ENCODE assay signal across 18 mouse cellular contexts in genomic region chr6:8095856-8096255, GRCm38 (mm10).
DNase-seq lines count a peak whose midpoint lies in the region; ATAC-seq and TF ChIP-seq lines count a peak whose summit lies in the region.
"Had no signal": no experiment of that assay in that cellular context is flagged by ENCODE, and none has a peak within 500 bp of the region (broad histone marks: within the 10 kb centered on the region; RNA-seq: fewer than 3 reads in every experiment).

No protein-coding gene starts in this region.

- no peak overlapping the region for H3K4me2 ChIP-seq in hindbrain, postnatal 0 days (ENCODE audit: low read depth, low read length)
- no peak overlapping the region for H3K4me2 ChIP-seq in hindbrain, embryonic 13.5 days
- H3K4me2 ChIP-seq in intestine, embryonic 15.5 days (replicated peaks), result no peak overlapping the region
- H3K4me2 ChIP-seq: heart, embryonic 13.5 days; limb, embryonic 13.5 days; midbrain, embryonic 12.5 days had no signal

- no peaks in the 10 kb centered on the region for H3K36me3 ChIP-seq in hindbrain, postnatal 0 days (ENCODE audit: insufficient read depth, low read length)
- H3K36me3 ChIP-seq in hindbrain, embryonic 13.5 days, result no peaks in the 10 kb centered on the region
- no peaks in the 10 kb centered on the region for H3K36me3 ChIP-seq in intestine, embryonic 15.5 days
- H3K36me3 ChIP-seq: heart, embryonic 13.5 days; hindbrain, embryonic 10.5 days; limb, embryonic 13.5 days; midbrain, embryonic 12.5 days had no signal

- no peak for TF ChIP-seq CTCF in hindbrain, postnatal 0 days (IDR thresholded peaks at IDR 0.05; ENCODE audit: low read depth)

- 57% methylated on average over 3 of the region's 3 CpGs for WGBS in hindbrain, postnatal 0 days
- 69% methylated on average over 3 of the region's 3 CpGs for WGBS in hindbrain, embryonic 13.5 days
- 57% methylated on average over 3 of the region's 3 CpGs for WGBS in intestine, embryonic 15.5 days

- no peak overlapping the region for H3K27ac ChIP-seq in hindbrain, postnatal 0 days
- no peak overlapping the region for H3K27ac ChIP-seq in hindbrain, embryonic 13.5 days
- H3K27ac ChIP-seq in intestine, embryonic 15.5 days, result no peak overlapping the region
- H3K27ac ChIP-seq: heart, embryonic 13.5 days; hindbrain, embryonic 10.5 days; layer of hippocampus, adult 2 months; limb, embryonic 13.5 days; midbrain, embryonic 12.5 days had no signal

- H3K4me3 ChIP-seq in hindbrain, postnatal 0 days (ENCODE audit: low read length), result no peak overlapping the region
- H3K4me3 ChIP-seq in hindbrain, embryonic 13.5 days, result no peak overlapping the region
- no peak overlapping the region for H3K4me3 ChIP-seq in intestine, embryonic 15.5 days (replicated peaks)
- H3K4me3 ChIP-seq: heart, embryonic 13.5 days; hindbrain, embryonic 10.5 days; layer of hippocampus, adult 2 months; limb, embryonic 13.5 days; midbrain, embryonic 12.5 days had no signal

- H3K9ac ChIP-seq in hindbrain, postnatal 0 days (replicated peaks; ENCODE audit: low read length), result no peak overlapping the region
- H3K9ac ChIP-seq in hindbrain, embryonic 13.5 days, result no peak overlapping the region
- H3K9ac ChIP-seq in intestine, embryonic 15.5 days, result no peak overlapping the region
- H3K9ac ChIP-seq: heart, embryonic 13.5 days; limb, embryonic 13.5 days; midbrain, embryonic 12.5 days had no signal

- no peaks in the 10 kb centered on the region for H3K4me1 ChIP-seq in hindbrain, postnatal 0 days (ENCODE audit: insufficient read depth, low read length)
- H3K4me1 ChIP-seq in hindbrain, embryonic 13.5 days (replicated peaks), result 0 out of 2 replicates have a peak, but pooled peaks cover 6% of the 10 kb centered on the region
- H3K4me1 ChIP-seq in intestine, embryonic 15.5 days (replicated peaks), result no peaks in the 10 kb centered on the region
- H3K4me1 ChIP-seq: hindbrain, embryonic 10.5 days; midbrain, embryonic 12.5 days had no signal

- H3K27me3 ChIP-seq in hindbrain, postnatal 0 days (ENCODE audit: insufficient read depth, low read length), result no peaks in the 10 kb centered on the region
- no peaks in the 10 kb centered on the region for H3K27me3 ChIP-seq in hindbrain, embryonic 13.5 days
- H3K27me3 ChIP-seq in intestine, embryonic 15.5 days (replicated peaks), result no peaks in the 10 kb centered on the region
- H3K27me3 ChIP-seq: heart, embryonic 13.5 days; limb, embryonic 13.5 days; midbrain, embryonic 12.5 days had no signal

- ATAC-seq in hindbrain, postnatal 0 days, result peak; percentile 64; the same call in 1 of the 2 replicates
- no peak for ATAC-seq in hindbrain, embryonic 13.5 days (ENCODE audit: low FRiP score)
- peak; percentile 36; the same call in 1 of the 2 replicates for ATAC-seq in common myeloid progenitor, adult 5-6 weeks (replicated peaks; ENCODE audit: low read depth, poor library complexity, severe bottlenecking)
- ATAC-seq in intestine, embryonic 15.5 days, result no peak

- no peaks in the 10 kb centered on the region for H3K9me3 ChIP-seq in hindbrain, postnatal 0 days (ENCODE audit: low read length)
- no peaks in the 10 kb centered on the region for H3K9me3 ChIP-seq in hindbrain, embryonic 13.5 days
- H3K9me3 ChIP-seq in intestine, embryonic 15.5 days, result no peaks in the 10 kb centered on the region
- H3K9me3 ChIP-seq: heart, embryonic 13.5 days; hindbrain, embryonic 10.5 days; limb, embryonic 13.5 days; midbrain, embryonic 12.5 days had no signal

- DNase-seq in hindbrain, postnatal 0 days (ENCODE audit: low spot score), result peak; percentile 50
- DNase-seq in Muller cell, postnatal 12 days (ENCODE audit: inconsistent ontology term), result peak; percentile 64
- peak; percentile 67 to 76 for DNase-seq in cerebellum, adult 18-20 months
- no peak for DNase-seq in adrenal gland, postnatal 25 days
- no peak for DNase-seq in kidney, adult 18-20 months
- DNase-seq: adrenal gland, postnatal 36 days; gastrocnemius, postnatal 36 days; kidney, adult 2 months; lung, postnatal 36 days; right cerebral cortex, postnatal 14 days had no signal

Comparison
In these comparisons a context has a peak if more than half of its experiments do, and no peak if none do; other contexts are left out.
1. ATAC-seq: peak in hindbrain, postnatal 0 days (single experiment) and common myeloid progenitor, adult 5-6 weeks (single experiment); none in hindbrain, embryonic 13.5 days (single experiment) and intestine, embryonic 15.5 days (single experiment).
2. DNase-seq: peak in hindbrain, postnatal 0 days (single experiment), Muller cell, postnatal 12 days (single experiment) and cerebellum, adult 18-20 months (2 of 2); none in adrenal gland, postnatal 25 days (single experiment) and kidney, adult 18-20 months (single experiment).